Mouse (Mus musculus): ENCODE results near the gene Dus4l.
A peak's percentile ranks its signal among the peaks of the same experiment; 100 is the strongest.
"Not testable (repeated sequence)": the region's sequence is repeated elsewhere in the genome, so short reads cannot be mapped to it uniquely, and the experiment has no call there.

The Dus4l gene

GRCm38 (mm10) chr12:31654197-31654964 lies at the start of gene Dus4l, which contains the start of gene Cog5:
Dus4l (minus strand) TSS chr12:31654826.
Cog5 (plus strand) TSS chr12:31654869.
- DNase-seq (ENCODE audit: low spot score), result peak; percentile 96

GRCm38 (mm10) chr12:31703904-31704303 lies 49.3 kb upstream of the Dus4l start:
- no peak for DNase-seq (ENCODE audit: low spot score)

- DNase-seq (ENCODE audit: low spot score), result no peak
Measured at GRCm38 (mm10) chr12:31701411-31701810, 46.8 kb upstream of the Dus4l start.

- DNase-seq (ENCODE audit: low spot score), result no peak
Measured at GRCm38 (mm10) chr12:31700623-31701347, 46.2 kb upstream of the Dus4l start.

- no peak for DNase-seq (ENCODE audit: low spot score)
Measured at GRCm38 (mm10) chr12:31693278-31693677, 38.7 kb upstream of the Dus4l start.

GRCm38 (mm10) chr12:31686679-31687078 lies 32.1 kb upstream of the Dus4l start:
- no peak for DNase-seq (ENCODE audit: low spot score)

GRCm38 (mm10) chr12:31667187-31667586 lies 12.6 kb upstream of the Dus4l start:
- no peak for DNase-seq (ENCODE audit: low spot score)

- DNase-seq (ENCODE audit: low spot score), result no peak
Measured at GRCm38 (mm10) chr12:31665999-31666398, 11.4 kb upstream of the Dus4l start.

GRCm38 (mm10) chr12:31656841-31657240 lies 2.2 kb upstream of the Dus4l start:
- no peak for DNase-seq (ENCODE audit: low spot score)

GRCm38 (mm10) chr12:31654965-31655477 lies 395 bp upstream of the Dus4l start:
- no peak for DNase-seq (ENCODE audit: low spot score)

GRCm38 (mm10) chr12:31653611-31654010 lies 1.0 kb downstream of the Dus4l start:
- no peak for DNase-seq (ENCODE audit: low spot score)

GRCm38 (mm10) chr12:31635240-31635607 lies 19.4 kb downstream of the Dus4l start:
- DNase-seq (ENCODE audit: low spot score), result no peak

GRCm38 (mm10) chr12:31634343-31635239 lies 20.0 kb downstream of the Dus4l start, which contains the start of gene Bcap29:
Bcap29 (minus strand) TSS chr12:31634658.
- peak; percentile 83 for DNase-seq (ENCODE audit: low spot score)

- peak; percentile 12 for DNase-seq (ENCODE audit: low spot score)
Measured at GRCm38 (mm10) chr12:31633970-31634342, 20.7 kb downstream of the Dus4l start.

GRCm38 (mm10) chr12:31628396-31628795 lies 26.2 kb downstream of the Dus4l start:
- not testable (repeated sequence) for DNase-seq (ENCODE audit: low spot score)

GRCm38 (mm10) chr12:31625016-31625415 lies 29.6 kb downstream of the Dus4l start:
- DNase-seq (ENCODE audit: low spot score), result no peak

GRCm38 (mm10) chr12:31620106-31620505 lies 34.5 kb downstream of the Dus4l start:
- no peak for DNase-seq (ENCODE audit: low spot score)

GRCm38 (mm10) chr12:31613353-31613752 lies 41.3 kb downstream of the Dus4l start:
- DNase-seq (ENCODE audit: low spot score), result no peak

GRCm38 (mm10) chr12:31608138-31608537 lies 46.5 kb downstream of the Dus4l start:
- no peak for DNase-seq (ENCODE audit: low spot score)

GRCm38 (mm10) chr12:31604894-31605293 lies 49.7 kb downstream of the Dus4l start:
- DNase-seq (ENCODE audit: low spot score), result no peak

GRCm38 (mm10) chr12:31603586-31603985 lies 51.0 kb downstream of the Dus4l start:
- no peak for DNase-seq (ENCODE audit: low spot score)

GRCm38 (mm10) chr12:31594296-31594695 lies 60.3 kb downstream of the Dus4l start:
- no peak for DNase-seq (ENCODE audit: low spot score)
